Mouse (Mus musculus) naive thymus-derived CD4-positive, alpha-beta T cell, adult 5 months (primary cell): Measurements from ENCODE around the gene Gpr82. TPM values are rescaled to one million over a fixed set of nuclear protein-coding genes. Genes with fewer than 3 reads are reported as not detected.

Experiments used
- polyA plus RNA-seq: library from polyadenylated mRNA; unstranded; fragments of 100-300 nt; shearing (Covaris generic); gene quantifications from one replicate; pipeline ENCODE4 v1.2.1, GENCODE M21; 2017

Gene Gpr82
- not detected for polyA plus RNA-seq

DNA sequence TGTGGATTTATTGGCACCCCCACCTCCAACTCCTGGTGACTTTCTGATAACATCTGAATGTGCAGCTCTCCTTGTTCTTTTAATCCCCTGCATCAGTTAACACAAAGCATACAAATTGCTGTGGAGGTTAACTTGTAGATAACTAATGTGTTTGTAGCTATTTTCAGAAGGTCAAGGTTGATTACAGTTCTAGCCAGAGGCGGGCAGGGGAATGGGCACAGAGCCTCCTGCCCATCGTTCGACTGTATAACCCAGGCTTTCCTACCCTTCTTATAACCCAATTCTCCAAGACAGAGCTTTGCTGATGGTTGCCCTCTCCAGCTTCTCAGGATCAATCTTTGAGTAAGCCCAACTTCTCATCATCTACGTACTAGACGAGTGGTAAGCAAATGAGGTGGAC is at the start of gene Gpr82:
Gene Gpr82 (plus strand): TSS at position 301 of the 400 bp plus-strand sequence.

DNA sequence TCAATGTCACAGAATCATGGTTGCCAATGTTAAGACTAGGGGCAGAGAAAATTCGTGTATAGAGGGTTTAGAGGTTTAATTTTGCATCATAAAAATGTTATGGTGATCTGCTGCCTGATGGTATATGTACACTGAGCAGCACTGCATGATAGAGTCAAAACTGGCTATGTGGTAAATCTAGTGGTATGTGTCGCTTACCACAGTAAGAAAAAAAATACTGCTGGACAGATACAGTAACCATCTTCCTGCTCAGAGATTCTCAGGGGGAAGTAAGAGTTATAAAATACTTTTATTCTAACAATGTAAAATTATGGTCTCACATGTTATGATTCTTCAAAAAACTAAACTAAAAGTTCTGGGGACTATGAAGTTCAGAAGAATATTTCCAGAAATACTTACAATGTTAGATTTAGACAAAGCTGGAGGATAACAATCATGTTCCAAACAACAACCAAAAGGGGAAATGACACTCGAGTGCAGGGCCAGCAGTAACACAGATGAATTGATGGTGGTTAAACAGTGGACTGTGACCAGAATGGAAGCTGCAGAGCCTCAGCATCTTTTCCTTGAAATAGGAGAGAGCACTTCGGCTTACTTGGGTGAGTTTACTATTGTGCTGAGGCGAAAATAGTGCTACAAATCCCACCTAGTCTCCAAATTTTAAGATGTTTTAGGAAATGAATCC is 29.4 kb upstream of the Gpr82 start, which contains the start of gene Gpr34:
Gene Gpr34 (plus strand): TSS at position 491 of the 685 bp plus-strand sequence.

Other genes with a start within 250 kb of the Gpr82 start
- gene Nyx, start 195.3 kb upstream of the Gpr82 start, polyA plus RNA-seq = not detected
- 3.2 TPM for gene Gpr34, start 29.3 kb upstream of the Gpr82 start, polyA plus RNA-seq
- gene Cask, start 190.0 kb downstream of the Gpr82 start, polyA plus RNA-seq = 3.7 TPM